Mouse (Mus musculus): Measurements from ENCODE around the gene Nfkb2. TPM values are rescaled to one million over a fixed set of nuclear protein-coding genes. Genes with fewer than 3 reads are reported as not detected.

Gene Nfkb2
- polyA plus RNA-seq, 1 experiment from 2014 or later, result 6.1 TPM

DNA sequence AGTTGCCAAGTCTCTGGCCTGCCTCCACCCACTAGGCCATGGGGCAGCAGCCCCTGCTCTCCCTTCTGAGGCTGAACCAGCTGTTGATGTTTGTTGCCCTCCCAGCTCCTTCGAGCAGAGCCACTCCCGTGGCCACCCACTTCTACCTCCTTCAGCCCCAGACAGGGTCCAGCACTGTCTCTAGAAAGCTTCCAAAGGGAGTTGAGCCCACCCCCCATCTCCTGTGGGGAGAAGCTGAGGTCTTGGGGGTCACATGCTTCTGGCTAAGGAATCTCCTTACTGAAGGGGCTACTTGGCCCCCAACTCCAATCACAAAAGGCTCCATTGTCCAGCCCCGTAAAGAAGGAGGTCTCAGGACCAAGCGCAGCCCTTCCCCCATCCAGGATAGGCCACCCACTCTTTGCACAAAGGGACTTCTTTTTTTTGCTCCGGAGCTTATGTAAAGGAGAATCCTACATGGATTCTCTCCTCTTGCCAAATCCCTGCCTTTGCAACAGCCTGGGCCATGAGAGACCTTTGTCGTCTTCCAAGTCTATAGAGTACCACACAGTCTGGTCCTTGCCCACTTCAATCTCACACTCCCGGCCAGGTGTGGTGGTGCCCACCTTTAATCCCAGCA, 28.7 kb downstream of the Nfkb2 start:
- Histone ChIP-seq H3K27me3 (replicated peaks; ENCODE audit: control insufficient read depth, insufficient read depth, low read length) (no peaks in the 10 kb centered on the region), H3K27ac (ENCODE audit: low read depth, low read length) (no peak overlapping the region), H3K9ac (ENCODE audit: low read depth, low read length) (no peak overlapping the region), H3K9me3 (ENCODE audit: control insufficient read depth) (no peaks in the 10 kb centered on the region), H3K4me1 (replicated peaks; ENCODE audit: control insufficient read depth, insufficient read depth, low read length) (peaks cover 17% of the 10 kb centered on the region; the same call in 1 of the 2 replicates), H3K4me3 (ENCODE audit: low read depth, low read length) (no peak overlapping the region), H3K36me3 (ENCODE audit: control insufficient read depth, insufficient read depth) (peaks cover 22% of the 10 kb centered on the region), H3K4me2 (replicated peaks; ENCODE audit: low read depth) (no peak overlapping the region)
- no peak for ATAC-seq
- TF ChIP-seq CTCF (IDR thresholded peaks at IDR 0.05; ENCODE audit: low read depth), result no peak
- 72% methylated on average over 7 of the region's 7 CpGs for whole genome bisulfite sequencing

DNA sequence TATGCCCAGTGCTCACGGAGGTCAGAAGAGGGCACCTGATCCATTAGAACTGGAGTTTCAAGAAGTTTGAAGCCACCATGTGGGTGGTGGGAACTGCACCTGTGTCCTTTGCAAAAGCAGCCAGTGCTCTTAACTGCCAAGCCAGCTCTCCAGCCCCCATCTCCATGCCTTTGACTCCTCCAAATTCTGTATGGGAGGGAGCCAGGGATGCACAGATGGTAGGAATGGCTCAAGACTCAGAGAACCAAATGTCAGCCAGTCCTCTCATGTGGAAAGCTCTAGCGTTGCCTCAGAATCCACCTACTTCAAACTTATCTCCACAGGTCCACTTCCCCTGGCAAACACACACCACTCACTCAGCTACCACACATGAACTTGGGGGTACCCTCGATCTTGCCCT, 29.8 kb downstream of the Nfkb2 start:
- TF ChIP-seq CTCF (IDR thresholded peaks at IDR 0.05; ENCODE audit: low read depth), result no peak
- Histone ChIP-seq H3K4me2 (replicated peaks; ENCODE audit: low read depth) (no peak overlapping the region), H3K36me3 (ENCODE audit: control insufficient read depth, insufficient read depth) (peaks cover 22% of the 10 kb centered on the region), H3K4me3 (ENCODE audit: low read depth, low read length) (no peak overlapping the region), H3K9ac (ENCODE audit: low read depth, low read length) (no peak overlapping the region), H3K27ac (ENCODE audit: low read depth, low read length) (no peak overlapping the region), H3K27me3 (replicated peaks; ENCODE audit: control insufficient read depth, insufficient read depth, low read length) (no peaks in the 10 kb centered on the region), H3K4me1 (replicated peaks; ENCODE audit: control insufficient read depth, insufficient read depth, low read length) (peaks cover 17% of the 10 kb centered on the region; the same call in 1 of the 2 replicates), H3K9me3 (ENCODE audit: control insufficient read depth) (no peaks in the 10 kb centered on the region)
- WGBS, result 88% methylated on average over 3 of the region's 3 CpGs
- ATAC-seq, result no peak

DNA sequence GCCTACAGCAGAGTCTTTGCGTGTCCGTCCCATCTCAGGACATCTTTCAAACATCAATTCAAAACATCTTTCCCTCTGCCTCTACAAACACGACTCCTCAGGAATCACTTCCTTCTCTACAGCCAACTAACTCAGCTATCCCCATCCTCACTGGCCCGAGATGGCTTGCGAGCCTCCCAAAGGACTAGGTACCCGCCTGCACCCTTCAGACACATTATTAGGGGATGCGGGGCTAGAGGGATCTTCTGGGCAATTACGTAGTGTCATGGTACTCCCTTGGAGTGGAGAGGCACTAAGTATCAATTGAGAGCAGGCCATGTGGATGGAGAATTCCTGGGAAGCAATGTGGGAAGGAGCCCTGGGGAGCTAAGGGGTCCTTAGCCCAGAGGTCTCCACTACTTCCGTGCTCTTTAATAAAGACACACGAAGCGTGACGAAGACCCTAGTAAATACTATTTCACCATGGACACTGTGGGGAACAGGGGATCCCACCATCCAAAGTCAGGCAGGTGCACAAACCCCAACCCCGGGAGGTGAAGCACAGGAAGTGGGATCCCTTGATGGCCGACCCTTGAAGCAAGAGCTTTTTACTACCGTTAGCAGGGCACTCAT, 33.7 kb downstream of the Nfkb2 start:
- H3K4me1 ChIP-seq (replicated peaks; ENCODE audit: control insufficient read depth, insufficient read depth, low read length), result 0 out of 2 replicates have a peak, but pooled peaks cover 12% of the 10 kb centered on the region
- H3K27me3 ChIP-seq (replicated peaks; ENCODE audit: control insufficient read depth, insufficient read depth, low read length), result no peaks in the 10 kb centered on the region
- no peaks in the 10 kb centered on the region for H3K36me3 ChIP-seq (ENCODE audit: control insufficient read depth, insufficient read depth)
- H3K27ac ChIP-seq (ENCODE audit: low read depth, low read length), result no peak overlapping the region
- ATAC-seq, result no peak
- peak overlapping the region; percentile 73 for H3K9ac ChIP-seq (ENCODE audit: low read depth, low read length)
- WGBS, result 29% methylated on average over 15 of the region's 15 CpGs
- H3K9me3 ChIP-seq (ENCODE audit: control insufficient read depth), result no peaks in the 10 kb centered on the region
- H3K4me3 ChIP-seq (ENCODE audit: low read depth, low read length), result peak overlapping the region; percentile 80
- TF ChIP-seq CTCF (IDR thresholded peaks at IDR 0.05; ENCODE audit: low read depth), result no peak
- H3K4me2 ChIP-seq (replicated peaks; ENCODE audit: low read depth), result peak overlapping the region; percentile 85

DNA sequence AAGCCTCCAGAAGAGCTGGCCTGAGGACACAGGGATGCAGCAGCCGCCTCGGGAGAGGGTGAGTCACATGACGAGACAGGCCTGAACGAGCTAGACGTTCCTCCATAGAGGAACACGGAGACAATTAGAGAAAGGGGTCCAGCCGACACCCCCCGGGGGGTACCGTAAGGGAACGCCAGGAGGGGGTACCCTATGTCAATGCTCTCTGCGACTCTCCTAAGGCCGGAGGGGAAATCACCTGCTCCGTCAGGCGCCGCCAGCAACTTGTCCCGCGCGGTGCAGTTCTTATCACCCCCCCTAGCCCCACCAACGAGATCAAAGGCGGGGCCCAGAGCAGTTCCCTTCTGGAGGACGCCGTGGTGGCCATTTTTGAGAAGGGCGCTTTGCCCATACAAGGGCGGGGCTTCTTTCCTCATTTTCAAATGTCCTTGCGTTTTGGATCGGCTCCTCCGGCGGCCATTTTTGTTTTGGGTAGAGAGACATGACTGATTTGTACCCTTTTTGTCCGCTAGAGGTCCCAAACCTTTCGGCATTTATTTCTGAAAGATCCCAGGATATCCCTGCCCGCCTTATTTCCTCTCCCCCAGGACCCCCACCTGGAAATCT, 34.3 kb downstream of the Nfkb2 start, which contains the start of gene Cuedc2:
TSS of gene Cuedc2 (minus strand) at position 372 of the 606 bp plus-strand sequence.
- WGBS, result under 1% methylated on average over 31 of the region's 31 CpGs
- Histone ChIP-seq H3K27me3 (replicated peaks; ENCODE audit: control insufficient read depth, insufficient read depth, low read length) (no peaks in the 10 kb centered on the region), H3K4me1 (replicated peaks; ENCODE audit: control insufficient read depth, insufficient read depth, low read length) (0 out of 2 replicates have a peak, but pooled peaks cover 12% of the 10 kb centered on the region), H3K9ac (ENCODE audit: low read depth, low read length) (peak within 1 kb of the TSS; percentile 73), H3K36me3 (ENCODE audit: control insufficient read depth, insufficient read depth) (no peaks in the 10 kb centered on the region), H3K4me3 (ENCODE audit: low read depth, low read length) (peak within 1 kb of the TSS; percentile 80), H3K9me3 (ENCODE audit: control insufficient read depth) (no peaks in the 10 kb centered on the region), H3K4me2 (replicated peaks; ENCODE audit: low read depth) (peak within 1 kb of the TSS; percentile 85), H3K27ac (ENCODE audit: low read depth, low read length) (no peak within 1 kb of the TSS; the same call in 1 of the 2 replicates)
- TF ChIP-seq CTCF (IDR thresholded peaks at IDR 0.05; ENCODE audit: low read depth), result peak; percentile 74
- peak; percentile 81 for ATAC-seq

DNA sequence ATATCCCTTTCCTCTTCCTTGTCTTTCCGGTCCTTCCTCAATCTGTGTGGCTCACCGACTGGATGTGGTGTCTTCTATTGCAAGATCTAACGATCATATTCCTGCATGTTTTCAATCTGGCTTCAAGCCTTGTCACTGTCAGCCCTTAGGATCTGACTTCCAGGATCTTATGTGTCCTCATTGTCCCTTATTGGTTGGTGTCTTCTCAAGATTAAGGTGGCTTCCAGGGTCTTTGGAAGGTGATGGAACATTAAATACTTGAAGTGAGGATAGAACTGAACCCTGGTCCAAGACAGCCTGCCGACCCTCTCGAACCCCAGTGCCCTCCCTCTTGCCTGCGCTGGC, 34.8 kb downstream of the Nfkb2 start:
- Histone ChIP-seq H3K4me3 (ENCODE audit: low read depth, low read length) (peak overlapping the region; percentile 80), H3K4me2 (replicated peaks; ENCODE audit: low read depth) (peak overlapping the region; percentile 85), H3K36me3 (ENCODE audit: control insufficient read depth, insufficient read depth) (no peaks in the 10 kb centered on the region), H3K27ac (ENCODE audit: low read depth, low read length) (no peak overlapping the region), H3K9ac (ENCODE audit: low read depth, low read length) (no peak overlapping the region; the same call in 1 of the 2 replicates), H3K9me3 (ENCODE audit: control insufficient read depth) (no peaks in the 10 kb centered on the region), H3K4me1 (replicated peaks; ENCODE audit: control insufficient read depth, insufficient read depth, low read length) (0 out of 2 replicates have a peak, but pooled peaks cover 12% of the 10 kb centered on the region), H3K27me3 (replicated peaks; ENCODE audit: control insufficient read depth, insufficient read depth, low read length) (no peaks in the 10 kb centered on the region)
- WGBS, result 49% methylated on average over 6 of the region's 6 CpGs
- no peak for TF ChIP-seq CTCF (IDR thresholded peaks at IDR 0.05; ENCODE audit: low read depth)
- no peak; the same call in 1 of the 2 replicates for ATAC-seq

DNA sequence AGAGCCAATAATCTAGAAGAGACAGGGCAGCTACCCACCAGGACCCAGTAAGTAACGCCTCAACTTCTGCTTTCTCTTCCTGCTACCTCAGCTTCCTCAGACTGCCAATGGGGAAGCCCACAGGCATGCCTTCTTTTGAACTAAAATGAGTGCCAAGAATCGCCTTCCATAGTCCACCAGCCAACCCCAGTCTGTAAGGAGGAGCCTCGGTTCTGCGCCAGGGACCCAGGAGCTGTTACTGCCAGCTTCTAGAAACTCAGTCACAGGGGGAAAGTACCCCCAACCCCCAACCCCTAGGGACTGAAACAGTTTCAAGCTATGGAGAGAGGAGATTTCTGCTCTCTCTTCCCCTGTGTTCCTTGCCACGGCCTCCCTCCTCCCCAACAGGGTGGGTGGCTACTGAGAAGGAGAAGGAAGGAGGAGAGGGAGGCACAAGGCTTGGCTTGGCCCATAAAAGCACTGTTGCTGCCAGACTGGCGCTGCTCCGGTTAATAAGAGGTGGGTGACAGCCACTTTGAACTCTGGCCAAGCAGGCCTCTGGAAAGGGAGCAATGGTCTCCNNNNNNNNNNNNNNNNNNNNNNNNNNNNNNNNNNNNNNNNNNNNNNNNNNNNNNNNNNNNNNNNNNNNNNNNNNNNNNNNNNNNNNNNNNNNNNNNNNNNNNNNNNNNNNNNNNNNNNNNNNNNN, 35.3 kb downstream of the Nfkb2 start:
- H3K4me1 ChIP-seq (replicated peaks; ENCODE audit: control insufficient read depth, insufficient read depth, low read length), result 0 out of 2 replicates have a peak, but pooled peaks cover 12% of the 10 kb centered on the region
- no peaks in the 10 kb centered on the region for H3K36me3 ChIP-seq (ENCODE audit: control insufficient read depth, insufficient read depth)
- no peaks in the 10 kb centered on the region for H3K9me3 ChIP-seq (ENCODE audit: control insufficient read depth)
- no peak for ATAC-seq
- peak overlapping the region; percentile 85; the same call in 1 of the 2 replicates for H3K4me2 ChIP-seq (replicated peaks; ENCODE audit: low read depth)
- no peak overlapping the region; the same call in 1 of the 2 replicates for H3K27ac ChIP-seq (ENCODE audit: low read depth, low read length)
- 65% methylated on average over 7 of the region's 7 CpGs for WGBS
- no peaks in the 10 kb centered on the region for H3K27me3 ChIP-seq (replicated peaks; ENCODE audit: control insufficient read depth, insufficient read depth, low read length)
- TF ChIP-seq CTCF (IDR thresholded peaks at IDR 0.05; ENCODE audit: low read depth), result no peak
- H3K9ac ChIP-seq (ENCODE audit: low read depth, low read length), result no peak overlapping the region
- no peak overlapping the region for H3K4me3 ChIP-seq (ENCODE audit: low read depth, low read length)
